ENCODE assay signal across 15 mouse cellular contexts in the genomic region with DNA sequence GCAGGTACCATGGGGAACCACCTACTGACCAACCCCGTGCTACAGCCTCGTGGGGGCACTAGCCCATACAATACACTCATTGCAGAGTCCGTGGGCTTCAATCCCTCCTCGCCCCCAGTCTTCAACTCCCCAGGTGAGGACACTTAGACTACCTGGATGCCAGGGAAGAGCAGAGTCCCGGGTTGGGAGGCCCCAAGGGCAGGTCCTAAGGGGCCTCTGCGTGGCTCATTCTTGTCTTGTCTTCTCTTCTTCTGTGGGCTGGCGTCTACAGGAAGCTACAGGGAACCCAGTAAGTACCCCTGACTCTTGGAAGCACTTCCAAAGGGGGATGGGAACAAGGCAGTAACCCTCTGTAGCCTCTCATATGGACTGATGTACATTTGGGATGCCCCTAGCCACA. TPM values are rescaled to one million over a fixed set of nuclear protein-coding genes. Genes with fewer than 3 reads are reported as not detected.
A peak's percentile ranks its signal among the peaks of the same experiment; 100 is the strongest.
DNase-seq lines count a peak whose midpoint lies in the region; ATAC-seq lines count a peak whose summit lies in the region.
"Had no signal": no experiment of that assay in that cellular context is flagged by ENCODE, and none has a peak within 500 bp of the region (broad histone marks: within the 10 kb centered on the region; RNA-seq: fewer than 3 reads in every experiment).

No protein-coding gene starts in this region.

- ATAC-seq in heart, embryonic 12.5 days (ENCODE audit: insufficient number of reproducible peaks, low FRiP score): no peak
- ATAC-seq in midbrain, embryonic 13.5 days: no peak
- ATAC-seq: forebrain, embryonic 13.5 days; forebrain, embryonic 15.5 days had no signal

- H3K27me3 ChIP-seq in heart, embryonic 12.5 days (replicated peaks): no peaks in the 10 kb centered on the region
- H3K27me3 ChIP-seq in midbrain, embryonic 13.5 days: no peaks in the 10 kb centered on the region
- H3K27me3 ChIP-seq: embryonic facial prominence, embryonic 12.5 days; forebrain, embryonic 13.5 days; forebrain, embryonic 15.5 days had no signal

- WGBS in heart, embryonic 12.5 days: 84% methylated on average over 7 of the region's 7 CpGs
- 91% methylated on average over 7 of the region's 7 CpGs for WGBS in midbrain, embryonic 13.5 days

- H3K27ac ChIP-seq in heart, embryonic 12.5 days (ENCODE audit: poor library complexity, severe bottlenecking): no peak overlapping the region
- H3K27ac ChIP-seq in midbrain, embryonic 13.5 days: no peak overlapping the region
- H3K27ac ChIP-seq: embryonic facial prominence, embryonic 12.5 days; forebrain, embryonic 13.5 days; forebrain, embryonic 15.5 days had no signal

- H3K36me3 ChIP-seq in heart, embryonic 12.5 days: peaks cover 70% of the 10 kb centered on the region
- H3K36me3 ChIP-seq in midbrain, embryonic 13.5 days: peaks cover 77% of the 10 kb centered on the region

- no peak overlapping the region for H3K9ac ChIP-seq in heart, embryonic 12.5 days
- no peak overlapping the region for H3K9ac ChIP-seq in midbrain, embryonic 13.5 days (replicated peaks)
- H3K9ac ChIP-seq: embryonic facial prominence, embryonic 12.5 days; forebrain, embryonic 13.5 days; forebrain, embryonic 15.5 days; forebrain, postnatal 0 days had no signal

- intact Hi-C loops in heart, postnatal 36 days (cut with DNase I): no loop called here

- H3K4me3 ChIP-seq in heart, embryonic 12.5 days: no peak overlapping the region
- no peak overlapping the region for H3K4me3 ChIP-seq in midbrain, embryonic 13.5 days (replicated peaks)
- H3K4me3 ChIP-seq: embryonic facial prominence, embryonic 12.5 days; forebrain, embryonic 13.5 days; forebrain, embryonic 15.5 days had no signal

- H3K9me3 ChIP-seq in heart, embryonic 12.5 days (replicated peaks): no peaks in the 10 kb centered on the region
- H3K9me3 ChIP-seq in midbrain, embryonic 13.5 days: no peaks in the 10 kb centered on the region
- H3K9me3 ChIP-seq: embryonic facial prominence, embryonic 12.5 days; forebrain, embryonic 13.5 days; forebrain, embryonic 15.5 days had no signal

- H3K4me1 ChIP-seq in heart, embryonic 12.5 days (replicated peaks): 0 out of 2 replicates have a peak, but pooled peaks cover 3% of the 10 kb centered on the region
- H3K4me1 ChIP-seq in midbrain, embryonic 13.5 days (replicated peaks): no peaks in the 10 kb centered on the region
- H3K4me1 ChIP-seq: embryonic facial prominence, embryonic 12.5 days; forebrain, embryonic 13.5 days; forebrain, embryonic 15.5 days had no signal

- DNase-seq in heart, adult 11 months: peak; percentile 82
- DNase-seq in heart, postnatal 36 days: no peak
- DNase-seq in heart, postnatal 4 days: peak; percentile 2
- DNase-seq: adrenal gland, adult 2 months; adrenal gland, postnatal 10 days; adrenal gland, postnatal 25 days; cerebellum, adult 11 months; cerebellum, adult 9-10 months; embryo, embryonic 11 days; forebrain, postnatal 0 days had no signal

- no peak overlapping the region for H3K4me2 ChIP-seq in heart, embryonic 12.5 days
- H3K4me2 ChIP-seq in midbrain, embryonic 13.5 days (replicated peaks): no peak overlapping the region
- H3K4me2 ChIP-seq: embryonic facial prominence, embryonic 12.5 days; forebrain, embryonic 13.5 days; forebrain, embryonic 15.5 days had no signal

RNA-seq across cellular contexts. Expression of gene Gm10644, which starts 17.4 kb away (rescaled TPM):
- under 1 TPM; 0.92 to 0.95 TPM for total RNA-seq in heart, postnatal 36 days (2021)
- under 1 TPM; 0.27 to 0.41 TPM for total RNA-seq in heart, postnatal 4 days (2021)
- 0.34 and 0.40 TPM in 2 replicates for polyA plus RNA-seq in heart, embryonic 12.5 days (2016; fragmentation: Nextera tagmentation; extraction: Ambion mirVana)
- polyA plus RNA-seq in midbrain, embryonic 13.5 days (2015; fragmentation: Nextera tagmentation; extraction: Ambion mirVana): 0.70 and 0.94 TPM in 2 replicates

RNA-seq across cellular contexts. Expression of gene Asf1b, which starts 17.7 kb away (rescaled TPM):
- total RNA-seq in heart, postnatal 36 days (2021): 1 to 10 TPM; 1.2 to 2.4 TPM
- 10 to 100 TPM; 25.8 to 26.1 TPM for total RNA-seq in heart, postnatal 4 days (2021)
- polyA plus RNA-seq in heart, embryonic 12.5 days (2016; fragmentation: Nextera tagmentation; extraction: Ambion mirVana): 55.0 and 58.3 TPM in 2 replicates
- 25.0 and 25.7 TPM in 2 replicates for polyA plus RNA-seq in midbrain, embryonic 13.5 days (2015; fragmentation: Nextera tagmentation; extraction: Ambion mirVana)

RNA-seq across cellular contexts. Expression of gene Prkaca, which starts 35.1 kb away (rescaled TPM):
- total RNA-seq in heart, postnatal 36 days (2021): 100 to 1,000 TPM; 336 to 360 TPM
- 100 to 1,000 TPM; 389 to 405 TPM for total RNA-seq in heart, postnatal 4 days (2021)
- polyA plus RNA-seq in heart, embryonic 12.5 days (2016; fragmentation: Nextera tagmentation; extraction: Ambion mirVana): 216 and 234 TPM in 2 replicates
- 177 and 189 TPM in 2 replicates for polyA plus RNA-seq in midbrain, embryonic 13.5 days (2015; fragmentation: Nextera tagmentation; extraction: Ambion mirVana)

RNA-seq across cellular contexts. Expression of gene Adgrl1, which starts 37.7 kb away (rescaled TPM):
- 10 to 100 TPM; 13.9 to 15.0 TPM for total RNA-seq in heart, postnatal 36 days (2021)
- 10 to 100 TPM; 37.5 to 39.8 TPM for total RNA-seq in heart, postnatal 4 days (2021)
- 11.2 and 11.4 TPM in 2 replicates for polyA plus RNA-seq in heart, embryonic 12.5 days (2016; fragmentation: Nextera tagmentation; extraction: Ambion mirVana)
- polyA plus RNA-seq in midbrain, embryonic 13.5 days (2015; fragmentation: Nextera tagmentation; extraction: Ambion mirVana): 45.1 and 46.1 TPM in 2 replicates

RNA-seq across cellular contexts. Expression of gene Samd1, which starts 59.8 kb away (rescaled TPM):
- 10 to 100 TPM; 27.3 to 33.1 TPM for total RNA-seq in heart, postnatal 36 days (2021)
- total RNA-seq in heart, postnatal 4 days (2021): 10 to 100 TPM; 36.6 to 42.9 TPM
- polyA plus RNA-seq in heart, embryonic 12.5 days (2016; fragmentation: Nextera tagmentation; extraction: Ambion mirVana): 4.5 and 5.8 TPM in 2 replicates
- 7.7 and 8.7 TPM in 2 replicates for polyA plus RNA-seq in midbrain, embryonic 13.5 days (2015; fragmentation: Nextera tagmentation; extraction: Ambion mirVana)

Comparison
In these comparisons a context has a peak if more than half of its experiments do, and no peak if none do; other contexts are left out.
1. DNase-seq: peak in heart, adult 11 months (single experiment) and heart, postnatal 4 days (single experiment); none in heart, postnatal 36 days (0 of 2).
2. RNA of gene Asf1b, which starts 17.7 kb away (total RNA-seq): 25.8 to 26.1 TPM in heart, postnatal 4 days; 1.2 to 2.4 TPM in heart, postnatal 36 days; every median in the first group is over 4 times any median in the second.